Mouse (Mus musculus) limb, embryonic 10.5 days (tissue): Measurements from ENCODE around the gene Tnfrsf12a. TPM values are rescaled to one million over a fixed set of nuclear protein-coding genes. Genes with fewer than 3 reads are reported as not detected.
A peak's percentile ranks its signal among the peaks of the same experiment; 100 is the strongest.

Source experiments
- DNase-seq: peaks from one replicate; pipeline ENCODE4 v3.0.0-alpha.2; 2017; ENCODE audit warnings: low spot score
- H3K27ac ChIP-seq: fragments of 300-500 bp; sonication (generic); 2 replicates; pipeline ENCODE4 v1.5.1; 2016; ENCODE audit warnings: mild to moderate bottlenecking
- H3K27me3 ChIP-seq: fragments of 300-500 bp; sonication (generic); 2 replicates; pipeline ENCODE4 v1.6.1; 2016; ENCODE audit warnings: low read depth, mild to moderate bottlenecking; ENCODE audit not compliant: poor library complexity, severe bottlenecking
- H3K36me3 ChIP-seq: fragments of 300-500 bp; sonication (generic); 2 replicates; pipeline ENCODE4 v1.6.1; 2016; ENCODE audit warnings: mild to moderate bottlenecking, moderate library complexity
- H3K4me1 ChIP-seq: fragments of 300-500 bp; sonication (generic); 2 replicates; pipeline ENCODE4 v1.6.1; 2016
- H3K4me3 ChIP-seq: fragments of 300-500 bp; sonication (generic); 2 replicates; pipeline ENCODE4 v1.5.1; 2016; ENCODE audit warnings: mild to moderate bottlenecking, moderate library complexity
- H3K9me3 ChIP-seq: fragments of 300-500 bp; sonication (generic); replicated peaks from 2 replicates; pipeline ENCODE4 v1.6.1; 2016; ENCODE audit warnings: mild to moderate bottlenecking
- WGBS: fragments of 180-500 bp; shearing (Covaris S2); methylation state at CpG from one replicate; pipeline ENCODE4 v1.1.7; 2016; 5-methylcytosine and 5-hydroxymethylcytosine counted together
- polyA plus RNA-seq: library from polyadenylated mRNA; unstranded; fragments of >200 nt; fragmentation: Nextera tagmentation; extraction: Ambion mirVana; gene quantifications from 2 replicates; pipeline ENCODE4 v1.2.1, GENCODE M21; 2016

The Tnfrsf12a gene
- polyA plus RNA-seq, 1 experiment from 2014 or later = 5.2 TPM

GRCm38 (mm10) chr17:23700079-23700478 lies 22.8 kb upstream of the Tnfrsf12a start:
- peak overlapping the region; percentile 73 for H3K27ac ChIP-seq
- H3K4me3 ChIP-seq = peak overlapping the region; percentile 78
- DNase-seq = peak; percentile 83
- H3K36me3 ChIP-seq = no peaks in the 10 kb centered on the region
- no peaks in the 10 kb centered on the region for H3K9me3 ChIP-seq
- H3K4me1 ChIP-seq = peaks cover 41% of the 10 kb centered on the region
- under 1% methylated on average over 28 of the region's 28 CpGs for WGBS
- peaks cover 60% of the 10 kb centered on the region for H3K27me3 ChIP-seq

GRCm38 (mm10) chr17:23699131-23700077 lies 22.1 kb upstream of the Tnfrsf12a start:
- peaks cover 60% of the 10 kb centered on the region for H3K27me3 ChIP-seq
- peak overlapping the region; percentile 78 for H3K4me3 ChIP-seq
- 3% methylated on average over 99 of the region's 101 CpGs for WGBS
- peaks cover 44% of the 10 kb centered on the region for H3K4me1 ChIP-seq
- H3K36me3 ChIP-seq = no peaks in the 10 kb centered on the region
- no peak for DNase-seq
- no peaks in the 10 kb centered on the region for H3K9me3 ChIP-seq
- H3K27ac ChIP-seq = peak overlapping the region; percentile 73

- Histone ChIP-seq H3K4me1 (peaks cover 48% of the 10 kb centered on the region), H3K27me3 (peaks cover 41% of the 10 kb centered on the region), H3K4me3 (no peak overlapping the region), H3K9me3 (no peaks in the 10 kb centered on the region), H3K36me3 (no peaks in the 10 kb centered on the region), H3K27ac (peak overlapping the region; percentile 66)
- 1% methylated on average over 3 of the region's 3 CpGs for WGBS
- peak; percentile 62 for DNase-seq
Observed at GRCm38 (mm10) chr17:23695801-23696200, 18.5 kb upstream of the Tnfrsf12a start.

- peak overlapping the region; percentile 66 for H3K27ac ChIP-seq
- no peaks in the 10 kb centered on the region for H3K36me3 ChIP-seq
- 64% methylated on average over 1 of the region's 1 CpGs for WGBS
- no peak for DNase-seq
- no peak overlapping the region for H3K4me3 ChIP-seq
- H3K9me3 ChIP-seq = no peaks in the 10 kb centered on the region
- H3K27me3 ChIP-seq = peaks cover 28% of the 10 kb centered on the region
- peaks cover 42% of the 10 kb centered on the region for H3K4me1 ChIP-seq
Observed at GRCm38 (mm10) chr17:23694491-23694890, 17.2 kb upstream of the Tnfrsf12a start.

GRCm38 (mm10) chr17:23683856-23684672 lies 6.8 kb upstream of the Tnfrsf12a start, which contains the start of gene Cldn9:
TSS of gene Cldn9 (minus strand) at chr17:23684026.
- H3K4me3 ChIP-seq = peak within 1 kb of the TSS; percentile 20
- peak within 1 kb of the TSS; percentile 68 for H3K27ac ChIP-seq
- H3K27me3 ChIP-seq = peaks cover 68% of the 10 kb centered on the region
- no peak for DNase-seq
- no peaks in the 10 kb centered on the region for H3K36me3 ChIP-seq
- peaks cover 34% of the 10 kb centered on the region for H3K4me1 ChIP-seq
- no peaks in the 10 kb centered on the region for H3K9me3 ChIP-seq
- 13% methylated on average over 15 of the region's 15 CpGs for WGBS

GRCm38 (mm10) chr17:23683226-23683625 lies 6.0 kb upstream of the Tnfrsf12a start:
- Histone ChIP-seq H3K27me3 (peaks cover 76% of the 10 kb centered on the region), H3K36me3 (no peaks in the 10 kb centered on the region), H3K9me3 (no peaks in the 10 kb centered on the region), H3K27ac (peak overlapping the region; percentile 68; the same call in 1 of the 2 replicates), H3K4me3 (peak overlapping the region; percentile 20), H3K4me1 (peaks cover 36% of the 10 kb centered on the region)
- DNase-seq = no peak
- 16% methylated on average over 15 of the region's 15 CpGs for WGBS

GRCm38 (mm10) chr17:23682530-23682929 lies 5.3 kb upstream of the Tnfrsf12a start:
- Histone ChIP-seq H3K36me3 (no peaks in the 10 kb centered on the region), H3K4me3 (peak overlapping the region; percentile 20; the same call in 1 of the 2 replicates), H3K27ac (no peak overlapping the region; the same call in 1 of the 2 replicates), H3K4me1 (peaks cover 36% of the 10 kb centered on the region), H3K27me3 (peaks cover 82% of the 10 kb centered on the region), H3K9me3 (no peaks in the 10 kb centered on the region)
- no peak for DNase-seq
- 62% methylated on average over 3 of the region's 3 CpGs for WGBS

- 67% methylated on average over 4 of the region's 4 CpGs for WGBS
- H3K4me3 ChIP-seq = no peak overlapping the region; the same call in 1 of the 2 replicates
Observed at GRCm38 (mm10) chr17:23682092-23682491, 4.8 kb upstream of the Tnfrsf12a start.

GRCm38 (mm10) chr17:23681086-23681485 lies 3.8 kb upstream of the Tnfrsf12a start:
- Histone ChIP-seq H3K4me3 (no peak overlapping the region), H3K36me3 (no peaks in the 10 kb centered on the region), H3K27ac (no peak overlapping the region), H3K4me1 (peaks cover 47% of the 10 kb centered on the region), H3K9me3 (no peaks in the 10 kb centered on the region), H3K27me3 (peaks cover 91% of the 10 kb centered on the region)
- WGBS = 74% methylated on average over 10 of the region's 10 CpGs
- no peak for DNase-seq

More at GRCm38 (mm10) chr17:23682092-23682491, 4.8 kb upstream of the Tnfrsf12a start:
- H3K27me3 ChIP-seq = peaks cover 82% of the 10 kb centered on the region
- no peak for DNase-seq
- no peaks in the 10 kb centered on the region for H3K36me3 ChIP-seq
- H3K9me3 ChIP-seq = no peaks in the 10 kb centered on the region
- peaks cover 37% of the 10 kb centered on the region for H3K4me1 ChIP-seq
- H3K27ac ChIP-seq = no peak overlapping the region

GRCm38 (mm10) chr17:23680336-23680735 lies 3.1 kb upstream of the Tnfrsf12a start:
- Histone ChIP-seq H3K27me3 (peaks cover 93% of the 10 kb centered on the region), H3K27ac (no peak overlapping the region), H3K4me1 (peaks cover 55% of the 10 kb centered on the region), H3K9me3 (no peaks in the 10 kb centered on the region), H3K36me3 (no peaks in the 10 kb centered on the region), H3K4me3 (0 out of 2 replicates have a peak overlapping the region, but pooled peaks have one; percentile 36)
- DNase-seq = no peak
- WGBS = 70% methylated on average over 9 of the region's 9 CpGs

- DNase-seq = peak; percentile 47
- no peak within 1 kb of the TSS for H3K27ac ChIP-seq
- peaks cover 61% of the 10 kb centered on the region for H3K4me1 ChIP-seq
Observed at GRCm38 (mm10) chr17:23679127-23679835, 2.0 kb upstream of the Tnfrsf12a start, which contains the start of gene Cldn6. TSS of gene Cldn6 (plus strand) at chr17:23679249.

GRCm38 (mm10) chr17:23676473-23677031 lies 716 bp downstream of the Tnfrsf12a start:
- peak; percentile 60 for DNase-seq

More at GRCm38 (mm10) chr17:23679127-23679835, 2.0 kb upstream of the Tnfrsf12a start, which contains the start of gene Cldn6:
- WGBS = 2% methylated on average over 38 of the region's 38 CpGs
- Histone ChIP-seq H3K27me3 (peaks cover 93% of the 10 kb centered on the region), H3K4me3 (peak within 1 kb of the TSS; percentile 36), H3K36me3 (no peaks in the 10 kb centered on the region), H3K9me3 (no peaks in the 10 kb centered on the region)

More at GRCm38 (mm10) chr17:23676473-23677031, 716 bp downstream of the Tnfrsf12a start:
- H3K27ac ChIP-seq = peak overlapping the region; percentile 37; the same call in 1 of the 2 replicates
- no peaks in the 10 kb centered on the region for H3K36me3 ChIP-seq
- under 1% methylated on average over 37 of the region's 37 CpGs for WGBS
- peaks cover 69% of the 10 kb centered on the region for H3K27me3 ChIP-seq
- peak overlapping the region; percentile 58 for H3K4me3 ChIP-seq
- H3K9me3 ChIP-seq = no peaks in the 10 kb centered on the region
- H3K4me1 ChIP-seq = peaks cover 62% of the 10 kb centered on the region
